Mouse (Mus musculus): ENCODE results near the gene Prkn. TPM values are rescaled to one million over a fixed set of nuclear protein-coding genes. Genes with fewer than 3 reads are reported as not detected.

The Prkn gene
- total and polyA plus RNA-seq, 2 experiments from 2014 or later: 9.0 to 9.4 TPM

- Histone ChIP-seq H3K27ac (ENCODE audit: low read depth, low read length) (no peak overlapping the region), H3K9me3 (ENCODE audit: low read length) (no peaks in the 10 kb centered on the region), H3K36me3 (ENCODE audit: insufficient read depth, low read length) (no peaks in the 10 kb centered on the region), H3K9ac (replicated peaks; ENCODE audit: low read length, poor library complexity, severe bottlenecking) (no peak overlapping the region), H3K27me3 (ENCODE audit: insufficient read depth, low read length) (no peaks in the 10 kb centered on the region), H3K4me1 (ENCODE audit: insufficient read depth, low read length) (peaks cover 8% of the 10 kb centered on the region; the same call in 1 of the 2 replicates), H3K4me3 (ENCODE audit: low read depth, low read length) (no peak overlapping the region), H3K4me2 (ENCODE audit: low read depth, low read length, poor library complexity, severe bottlenecking) (no peak overlapping the region)
- ATAC-seq (ENCODE audit: low FRiP score) (no peak), DNase-seq (ENCODE audit: low spot score) (no peak)
- no peak for TF ChIP-seq CTCF (IDR thresholded peaks at IDR 0.05)
- WGBS: 84% methylated on average over 2 of the region's 2 CpGs
Measured at GRCm38 (mm10) chr17:11462721-11463120, 622.5 kb downstream of the Prkn start.

- H3K27ac ChIP-seq (ENCODE audit: low read depth, low read length): no peak overlapping the region
Measured at GRCm38 (mm10) chr17:11466095-11466494, 625.9 kb downstream of the Prkn start.

GRCm38 (mm10) chr17:11468624-11469023 lies 628.4 kb downstream of the Prkn start:
- WGBS: 86% methylated on average over 2 of the region's 2 CpGs
- DNase-seq (ENCODE audit: low spot score): no peak
- no peaks in the 10 kb centered on the region for H3K36me3 ChIP-seq (ENCODE audit: insufficient read depth, low read length)

More at GRCm38 (mm10) chr17:11466095-11466494, 625.9 kb downstream of the Prkn start:
- H3K4me1 ChIP-seq (ENCODE audit: insufficient read depth, low read length): peaks cover 8% of the 10 kb centered on the region; the same call in 1 of the 2 replicates
- H3K9ac ChIP-seq (replicated peaks; ENCODE audit: low read length, poor library complexity, severe bottlenecking): no peak overlapping the region
- no peak for TF ChIP-seq CTCF (IDR thresholded peaks at IDR 0.05)
- 60% methylated on average over 2 of the region's 2 CpGs for WGBS
- ATAC-seq (ENCODE audit: low FRiP score) (no peak), DNase-seq (ENCODE audit: low spot score) (no peak)
- H3K4me3 ChIP-seq (ENCODE audit: low read depth, low read length): no peak overlapping the region
- H3K27me3 ChIP-seq (ENCODE audit: insufficient read depth, low read length): no peaks in the 10 kb centered on the region
- no peak overlapping the region for H3K4me2 ChIP-seq (ENCODE audit: low read depth, low read length, poor library complexity, severe bottlenecking)
- no peaks in the 10 kb centered on the region for H3K9me3 ChIP-seq (ENCODE audit: low read length)
- no peaks in the 10 kb centered on the region for H3K36me3 ChIP-seq (ENCODE audit: insufficient read depth, low read length)

GRCm38 (mm10) chr17:11483032-11483431 lies 642.8 kb downstream of the Prkn start:
- H3K4me3 ChIP-seq (ENCODE audit: low read depth, low read length): no peak overlapping the region
- no peaks in the 10 kb centered on the region for H3K4me1 ChIP-seq (ENCODE audit: insufficient read depth, low read length)
- no peaks in the 10 kb centered on the region for H3K36me3 ChIP-seq (ENCODE audit: insufficient read depth, low read length)
- no peaks in the 10 kb centered on the region for H3K9me3 ChIP-seq (ENCODE audit: low read length)
- no peaks in the 10 kb centered on the region for H3K27me3 ChIP-seq (ENCODE audit: insufficient read depth, low read length)
- no peak for DNase-seq (ENCODE audit: low spot score)
- no peak for TF ChIP-seq CTCF (IDR thresholded peaks at IDR 0.05)
- no peak overlapping the region for H3K4me2 ChIP-seq (ENCODE audit: low read depth, low read length, poor library complexity, severe bottlenecking)
- no peak overlapping the region for H3K9ac ChIP-seq (replicated peaks; ENCODE audit: low read length, poor library complexity, severe bottlenecking)
- no peak overlapping the region for H3K27ac ChIP-seq (ENCODE audit: low read depth, low read length)
- ATAC-seq (ENCODE audit: low FRiP score): no peak
- 86% methylated on average over 2 of the region's 2 CpGs for WGBS

More at GRCm38 (mm10) chr17:11468624-11469023, 628.4 kb downstream of the Prkn start:
- TF ChIP-seq CTCF (IDR thresholded peaks at IDR 0.05): no peak
- Histone ChIP-seq H3K4me3 (ENCODE audit: low read depth, low read length) (no peak overlapping the region), H3K27me3 (ENCODE audit: insufficient read depth, low read length) (no peaks in the 10 kb centered on the region), H3K9me3 (ENCODE audit: low read length) (no peaks in the 10 kb centered on the region), H3K9ac (replicated peaks; ENCODE audit: low read length, poor library complexity, severe bottlenecking) (no peak overlapping the region), H3K4me1 (ENCODE audit: insufficient read depth, low read length) (peaks cover 8% of the 10 kb centered on the region; the same call in 1 of the 2 replicates), H3K4me2 (ENCODE audit: low read depth, low read length, poor library complexity, severe bottlenecking) (no peak overlapping the region), H3K27ac (ENCODE audit: low read depth, low read length) (no peak overlapping the region)
- ATAC-seq (ENCODE audit: low FRiP score): no peak

GRCm38 (mm10) chr17:11490051-11490450 lies 649.9 kb downstream of the Prkn start:
- Histone ChIP-seq H3K4me2 (ENCODE audit: low read depth, low read length, poor library complexity, severe bottlenecking) (no peak overlapping the region), H3K9me3 (ENCODE audit: low read length) (no peaks in the 10 kb centered on the region), H3K9ac (replicated peaks; ENCODE audit: low read length, poor library complexity, severe bottlenecking) (no peak overlapping the region), H3K27me3 (ENCODE audit: insufficient read depth, low read length) (no peaks in the 10 kb centered on the region), H3K36me3 (ENCODE audit: insufficient read depth, low read length) (no peaks in the 10 kb centered on the region), H3K27ac (ENCODE audit: low read depth, low read length) (no peak overlapping the region), H3K4me1 (ENCODE audit: insufficient read depth, low read length) (no peaks in the 10 kb centered on the region), H3K4me3 (ENCODE audit: low read depth, low read length) (no peak overlapping the region)
- peak; percentile 47 for DNase-seq (ENCODE audit: low spot score)
- TF ChIP-seq CTCF (IDR thresholded peaks at IDR 0.05): no peak
- 75% methylated on average over 4 of the region's 4 CpGs for whole genome bisulfite sequencing
- ATAC-seq (ENCODE audit: low FRiP score): no peak

GRCm38 (mm10) chr17:11502556-11502955 lies 662.4 kb downstream of the Prkn start:
- Histone ChIP-seq H3K27me3 (ENCODE audit: insufficient read depth, low read length) (0 out of 2 replicates have a peak, but pooled peaks cover 3% of the 10 kb centered on the region), H3K36me3 (ENCODE audit: insufficient read depth, low read length) (no peaks in the 10 kb centered on the region), H3K9me3 (ENCODE audit: low read length) (no peaks in the 10 kb centered on the region), H3K27ac (ENCODE audit: low read depth, low read length) (no peak overlapping the region), H3K4me1 (ENCODE audit: insufficient read depth, low read length) (no peaks in the 10 kb centered on the region), H3K9ac (replicated peaks; ENCODE audit: low read length, poor library complexity, severe bottlenecking) (no peak overlapping the region), H3K4me3 (ENCODE audit: low read depth, low read length) (no peak overlapping the region), H3K4me2 (ENCODE audit: low read depth, low read length, poor library complexity, severe bottlenecking) (no peak overlapping the region)
- DNase-seq (ENCODE audit: low spot score) (no peak), ATAC-seq (ENCODE audit: low FRiP score) (no peak)
- TF ChIP-seq CTCF (IDR thresholded peaks at IDR 0.05): no peak
- 21% methylated on average over 7 of the region's 7 CpGs for WGBS
